Mouse (Mus musculus) adrenal gland, adult 18-20 months (tissue): ENCODE results near the gene Tpm3. TPM values are rescaled to one million over a fixed set of nuclear protein-coding genes. Genes with fewer than 3 reads are reported as not detected.

Source experiments
- DNase-seq, 2 experiments: peaks; one replicate each; pipeline ENCODE4 v3.0.0; 2021 to 2022; ENCODE audit warnings: low spot score in 2 of 2
- total RNA-seq, 2 experiments: library from RNA; stranded (reverse); gene quantifications; 1 replicate in 1 of 2; 2 replicates in 1 of 2; pipeline ENCODE4 v1.2.3; 2021

Gene Tpm3
- total RNA-seq, 2 experiments from 2014 or later: 169 to 191 TPM

GRCm38 (mm10) chr3:90083034-90083433 is 10.6 kb downstream of the Tpm3 start:
- DNase-seq: peak in 1 of 2 experiments; percentile 44

GRCm38 (mm10) chr3:90083698-90084324 is 11.4 kb downstream of the Tpm3 start:
- DNase-seq: no peak

- no peak for DNase-seq
These were observed 12.3 kb downstream of the Tpm3 start for GRCm38 (mm10) chr3:90084790-90085189.

GRCm38 (mm10) chr3:90085281-90085680 is 12.8 kb downstream of the Tpm3 start:
- peak in 1 of 2 experiments; percentile 22 for DNase-seq

GRCm38 (mm10) chr3:90086068-90086467 is 13.6 kb downstream of the Tpm3 start:
- DNase-seq: no peak

- no peak for DNase-seq
These were observed 16.2 kb downstream of the Tpm3 start for GRCm38 (mm10) chr3:90088617-90089016.

- DNase-seq: no peak
These were observed 18.4 kb downstream of the Tpm3 start for GRCm38 (mm10) chr3:90090892-90091291.

GRCm38 (mm10) chr3:90094453-90094852 is 22.0 kb downstream of the Tpm3 start:
- DNase-seq: no peak

- no peak for DNase-seq
These were observed 25.5 kb downstream of the Tpm3 start for GRCm38 (mm10) chr3:90097928-90098327.

GRCm38 (mm10) chr3:90101010-90101409 is 28.6 kb downstream of the Tpm3 start:
- no peak for DNase-seq

- DNase-seq: no peak
These were observed 29.2 kb downstream of the Tpm3 start for GRCm38 (mm10) chr3:90101673-90102072.

GRCm38 (mm10) chr3:90102239-90102638 is 29.8 kb downstream of the Tpm3 start:
- DNase-seq: no peak

- DNase-seq: no peak
These were observed 30.7 kb downstream of the Tpm3 start for GRCm38 (mm10) chr3:90103176-90103575.

GRCm38 (mm10) chr3:90103938-90104337 is 31.5 kb downstream of the Tpm3 start, which contains the start of gene Nup210l:
Gene Nup210l (plus strand): TSS chr3:90104132.
- no peak for DNase-seq

GRCm38 (mm10) chr3:90111706-90112105 is 39.3 kb downstream of the Tpm3 start:
- DNase-seq: no peak

- DNase-seq: no peak
These were observed 41.9 kb downstream of the Tpm3 start for GRCm38 (mm10) chr3:90114342-90114741.

- no peak for DNase-seq
These were observed 43.1 kb downstream of the Tpm3 start for GRCm38 (mm10) chr3:90115526-90115925.

GRCm38 (mm10) chr3:90118132-90118790 is 45.8 kb downstream of the Tpm3 start:
- DNase-seq: no peak

GRCm38 (mm10) chr3:90122036-90122435 is 49.6 kb downstream of the Tpm3 start:
- peak in 1 of 2 experiments; percentile 40 for DNase-seq

- DNase-seq: no peak
These were observed 53.3 kb downstream of the Tpm3 start for GRCm38 (mm10) chr3:90125710-90126109.

GRCm38 (mm10) chr3:90127881-90128280 is 55.4 kb downstream of the Tpm3 start:
- no peak for DNase-seq

GRCm38 (mm10) chr3:90132745-90133144 is 60.3 kb downstream of the Tpm3 start:
- DNase-seq: no peak

- DNase-seq: no peak
These were observed 60.9 kb downstream of the Tpm3 start for GRCm38 (mm10) chr3:90133331-90133730.
